Mouse (Mus musculus): Measurements from ENCODE around the gene Sfxn5.

The Sfxn5 gene

GRCm38 (mm10) chr6:85364439-85364838 lies 31.2 kb upstream of the Sfxn5 start:
- no peak for DNase-seq (ENCODE audit: low spot score in 2 of 2)

- DNase-seq (ENCODE audit: low spot score in 2 of 2), result no peak
Measured at GRCm38 (mm10) chr6:85363906-85364260, 30.7 kb upstream of the Sfxn5 start.

DNA sequence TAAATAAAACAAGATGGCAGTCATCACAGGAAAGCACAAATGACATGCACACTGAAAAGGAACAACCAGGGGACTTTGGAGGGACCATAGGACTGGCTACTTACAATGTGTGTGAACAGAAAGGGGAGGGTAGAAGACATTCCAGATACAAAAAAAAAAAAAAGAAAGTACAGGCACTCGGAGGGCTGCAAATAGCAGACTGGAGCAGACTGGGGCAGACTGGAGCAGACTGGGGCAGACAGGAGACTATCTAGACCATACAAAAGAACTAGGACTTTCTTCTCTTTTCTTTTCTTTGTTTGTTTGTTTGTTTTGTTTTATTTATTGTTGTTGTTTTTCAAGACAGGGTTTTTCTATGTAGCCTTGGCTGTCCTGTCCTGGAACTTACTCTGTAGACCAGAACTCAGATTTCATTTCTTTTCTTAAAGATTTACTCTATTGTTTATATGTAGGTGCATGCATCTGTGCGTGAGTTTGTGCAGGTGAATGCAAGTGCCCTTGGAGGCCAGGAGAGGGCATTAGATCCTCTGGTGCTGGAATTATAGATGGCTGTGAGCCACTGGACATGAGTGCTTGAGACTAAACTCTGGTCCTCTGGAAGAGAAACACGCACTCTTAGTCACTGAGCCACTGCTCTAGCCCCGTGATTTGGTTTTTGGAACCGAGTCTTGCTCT lies 30.1 kb upstream of the Sfxn5 start:
- DNase-seq (ENCODE audit: low spot score in 2 of 2), result no peak

- no peak for DNase-seq (ENCODE audit: low spot score in 2 of 2)
Measured at GRCm38 (mm10) chr6:85362610-85363009, 29.4 kb upstream of the Sfxn5 start.

DNA sequence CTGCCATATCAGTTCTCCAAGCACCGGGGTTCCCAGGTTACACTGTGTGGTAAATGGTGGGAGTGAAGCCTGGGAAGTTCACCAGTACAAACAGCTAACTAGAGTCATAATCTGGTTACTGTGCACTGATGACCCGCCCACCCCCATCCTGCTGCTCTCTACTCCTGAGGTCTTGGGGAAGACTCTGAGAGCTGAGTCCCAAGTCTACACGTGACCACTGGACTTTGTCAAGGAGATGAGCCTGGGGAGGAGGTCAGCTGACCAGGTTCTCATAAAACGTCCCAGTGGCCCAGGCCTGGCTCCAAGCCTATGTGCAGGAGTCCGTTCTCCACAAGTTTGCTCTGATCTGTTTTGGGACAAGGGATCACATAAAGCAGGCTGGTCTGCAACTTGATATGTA lies 27.1 kb upstream of the Sfxn5 start:
- no peak for DNase-seq (ENCODE audit: low spot score in 2 of 2)

- no peak for DNase-seq (ENCODE audit: low spot score in 2 of 2)
Measured at GRCm38 (mm10) chr6:85358877-85359276, 25.7 kb upstream of the Sfxn5 start.

DNA sequence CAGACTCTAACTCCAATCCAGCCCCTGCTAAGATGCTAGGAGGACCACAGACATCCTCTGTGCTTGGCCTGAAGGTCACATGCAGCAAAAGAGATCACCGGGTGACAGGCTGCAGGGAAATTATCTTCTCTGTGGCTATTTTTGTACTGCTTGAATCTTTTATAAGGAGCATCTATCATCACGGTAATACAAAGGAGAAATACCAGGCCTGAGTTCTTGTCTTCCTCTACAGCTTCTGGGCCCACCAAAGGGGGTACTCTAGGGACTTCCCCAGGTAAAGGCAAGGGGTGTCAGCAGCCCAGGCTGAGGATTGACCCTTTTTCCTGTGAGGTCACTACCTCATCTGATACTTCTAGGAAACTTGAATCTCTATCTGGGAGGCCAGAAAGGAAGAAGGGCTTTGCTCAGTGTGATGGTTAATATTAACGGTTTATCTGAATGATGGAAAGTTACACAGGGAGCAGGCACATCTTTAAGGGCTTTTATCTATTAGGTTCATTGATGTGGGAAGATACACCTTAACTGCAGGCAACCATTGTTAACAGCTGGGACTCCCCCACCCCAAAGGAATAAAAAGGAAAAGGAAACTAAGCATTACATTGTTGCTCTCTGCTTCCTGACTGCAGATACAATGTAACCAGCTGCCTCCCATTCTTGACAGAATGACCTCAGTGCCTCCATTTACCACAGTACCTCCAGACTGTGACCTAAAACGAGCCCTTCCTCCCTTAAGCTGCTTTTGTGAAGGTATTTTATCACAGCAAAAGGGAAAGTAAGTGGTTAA lies 23.7 kb upstream of the Sfxn5 start:
- no peak for DNase-seq (ENCODE audit: low spot score in 2 of 2)

DNA sequence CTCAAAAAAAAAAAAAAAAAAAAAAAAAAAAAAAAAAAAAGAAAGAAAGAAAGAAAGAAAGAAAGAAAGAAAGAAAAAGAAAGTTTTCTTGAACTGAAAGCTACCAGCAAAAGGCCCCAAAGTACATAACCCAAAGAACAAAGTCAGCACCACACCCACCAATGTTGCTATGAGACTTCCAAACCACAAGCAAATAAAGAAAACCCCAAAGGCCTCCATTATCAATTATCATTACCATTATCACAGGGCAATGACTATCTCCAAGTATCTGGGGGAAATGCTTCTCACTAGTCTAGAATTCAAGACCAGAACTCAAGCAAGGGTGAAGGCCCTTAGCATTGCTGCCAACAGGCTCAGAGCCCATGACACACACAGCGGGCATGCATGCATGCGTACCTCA lies 22.5 kb upstream of the Sfxn5 start:
- DNase-seq (ENCODE audit: low spot score in 2 of 2), result no peak

- no peak for DNase-seq (ENCODE audit: low spot score in 2 of 2)
Measured at GRCm38 (mm10) chr6:85354709-85355108, 21.5 kb upstream of the Sfxn5 start.

DNA sequence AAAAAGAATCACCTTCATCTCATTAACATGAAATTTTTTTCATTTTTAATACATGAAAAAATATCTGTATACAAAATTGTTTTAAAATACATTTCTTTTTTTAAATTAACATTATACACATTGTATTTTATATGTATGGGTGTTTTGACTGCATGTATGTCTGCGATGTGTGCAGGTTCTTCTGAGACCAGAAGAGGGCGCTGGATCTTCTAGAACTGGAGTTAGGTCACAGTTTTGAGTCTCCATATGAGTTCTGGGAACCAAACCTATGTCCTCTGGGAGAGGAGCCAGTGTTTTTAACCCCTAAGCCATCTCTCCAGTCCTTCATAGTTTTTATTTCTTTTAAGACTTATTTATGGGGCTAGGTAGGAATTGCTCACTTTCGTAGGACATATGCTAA lies 20.5 kb upstream of the Sfxn5 start:
- DNase-seq (ENCODE audit: low spot score in 2 of 2), result no peak

DNA sequence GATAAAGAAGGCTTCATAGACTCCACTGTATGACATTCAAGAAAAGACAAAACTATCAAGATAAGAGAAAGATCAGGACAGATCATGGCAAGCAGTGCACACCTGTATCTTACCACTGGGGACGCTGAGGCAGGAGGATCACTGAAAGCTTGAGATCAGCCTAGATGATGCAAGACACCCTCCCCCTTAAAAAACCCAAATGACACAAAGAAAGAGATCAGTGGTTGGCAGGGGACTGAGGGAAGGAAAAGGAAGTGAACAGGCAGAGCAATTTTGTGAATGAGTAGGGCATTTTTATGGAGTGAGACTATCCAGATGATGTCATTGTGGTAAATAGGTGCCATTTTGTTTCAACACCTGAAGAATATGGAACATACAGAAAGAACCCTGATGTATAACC lies 16.9 kb upstream of the Sfxn5 start:
- no peak for DNase-seq (ENCODE audit: low spot score in 2 of 2)

- no peak for DNase-seq (ENCODE audit: low spot score in 2 of 2)
Measured at GRCm38 (mm10) chr6:85349246-85349645, 16.0 kb upstream of the Sfxn5 start.

DNA sequence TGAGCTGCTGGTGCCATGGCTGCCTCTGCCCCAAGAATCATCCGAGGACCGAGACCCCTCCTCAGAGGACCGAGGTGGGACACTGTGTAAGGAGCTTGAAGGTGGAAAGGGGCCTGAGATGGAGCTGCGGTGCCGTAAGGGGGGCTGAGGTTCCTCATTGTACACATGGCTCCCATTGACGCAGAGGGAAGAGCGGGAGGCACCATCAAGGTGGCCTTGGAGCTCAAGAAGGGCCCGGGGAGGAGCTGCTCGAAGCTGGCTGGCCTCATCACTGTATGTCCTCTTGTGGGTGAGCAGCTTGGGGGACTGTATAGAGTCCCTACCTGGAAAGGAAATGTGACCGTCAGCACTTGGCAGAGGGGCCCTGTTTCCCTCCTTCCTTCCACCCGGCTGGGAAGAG lies 14.9 kb upstream of the Sfxn5 start:
- no peak for DNase-seq (ENCODE audit: low spot score in 2 of 2)

GRCm38 (mm10) chr6:85346028-85346634 lies 12.9 kb upstream of the Sfxn5 start:
- peak; percentile 78 to 90 for DNase-seq (ENCODE audit: low spot score in 2 of 2)

DNA sequence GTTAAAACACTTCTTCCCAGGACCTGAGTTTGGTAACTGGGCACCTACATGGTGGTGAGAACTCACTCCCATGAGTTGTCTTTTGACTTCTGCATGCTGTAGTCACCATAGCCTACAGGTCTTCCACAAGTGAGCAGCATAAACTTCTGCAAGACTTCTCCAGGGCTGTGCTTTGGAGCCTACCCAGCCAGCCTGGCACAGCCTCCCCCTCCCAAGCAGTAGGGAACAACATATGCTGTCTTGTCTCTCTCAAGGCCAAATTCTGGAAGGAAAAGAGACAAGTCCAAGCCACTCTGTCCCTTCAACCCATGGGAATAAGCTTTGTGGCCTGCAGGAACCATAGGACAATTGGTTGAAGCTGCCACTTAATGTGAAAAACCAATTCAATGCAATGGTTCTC lies 11.7 kb upstream of the Sfxn5 start:
- no peak for DNase-seq (ENCODE audit: low spot score in 2 of 2)

DNA sequence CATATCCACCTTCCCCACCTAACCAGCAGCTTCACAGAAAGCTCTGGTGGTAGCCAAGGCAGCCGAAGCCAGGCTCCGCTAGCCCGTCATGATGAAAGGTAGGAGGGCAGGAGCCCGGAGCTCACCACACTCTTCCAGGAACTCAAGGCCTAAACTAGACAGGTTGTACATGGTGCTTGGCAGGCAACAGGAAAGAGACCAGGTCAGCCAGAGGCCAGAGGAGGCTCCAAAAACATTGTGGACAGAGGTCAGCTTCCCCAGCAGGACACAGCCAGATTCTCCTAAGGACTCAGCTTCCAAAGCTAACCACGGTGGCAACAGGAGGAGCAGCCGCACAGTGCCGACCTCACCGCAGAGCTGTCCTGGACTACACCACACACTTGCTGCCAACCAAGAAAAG lies 9.8 kb upstream of the Sfxn5 start:
- no peak for DNase-seq (ENCODE audit: low spot score in 2 of 2)

- DNase-seq (ENCODE audit: low spot score in 2 of 2), result peak in 1 of 2 experiments; percentile 55
Measured at GRCm38 (mm10) chr6:85341814-85342501, 8.7 kb upstream of the Sfxn5 start.

- no peak for DNase-seq (ENCODE audit: low spot score in 2 of 2)
Measured at GRCm38 (mm10) chr6:85340184-85340583, 7.0 kb upstream of the Sfxn5 start.

DNA sequence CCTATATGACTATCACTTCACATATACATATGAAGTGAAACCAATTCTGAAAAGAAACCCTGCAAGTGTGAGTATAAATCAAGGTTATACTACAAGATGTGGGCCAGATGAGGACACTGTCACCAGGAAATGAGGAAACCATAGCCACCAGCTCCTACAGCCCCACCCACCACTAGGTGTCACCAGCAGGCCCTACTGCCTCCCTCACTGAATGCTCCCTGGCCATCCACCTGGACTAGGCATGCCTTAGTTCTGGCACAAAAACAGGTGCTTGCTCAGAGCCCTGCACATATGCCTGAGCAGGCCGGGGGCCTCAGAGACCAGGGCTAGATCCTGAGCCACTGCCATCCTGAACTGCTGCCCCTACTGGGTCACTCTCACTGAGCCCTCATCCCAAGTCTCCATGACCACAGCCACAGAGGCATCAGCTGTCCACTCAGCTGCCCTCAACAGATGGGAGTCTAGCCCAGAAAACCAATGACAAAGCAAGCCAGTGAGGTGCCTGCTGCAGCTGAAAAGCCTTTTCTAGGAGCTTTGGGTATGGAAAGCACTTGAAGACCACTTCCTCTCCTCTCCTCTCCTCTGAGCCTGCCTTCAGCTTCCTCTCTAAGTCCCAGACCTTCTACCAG lies 6.2 kb upstream of the Sfxn5 start:
- DNase-seq (ENCODE audit: low spot score in 2 of 2), result peak; percentile 49 to 80

GRCm38 (mm10) chr6:85336944-85337343 lies 3.7 kb upstream of the Sfxn5 start:
- DNase-seq (ENCODE audit: low spot score in 2 of 2), result no peak

- no peak for DNase-seq (ENCODE audit: low spot score in 2 of 2)
Measured at GRCm38 (mm10) chr6:85335352-85335751, 2.1 kb upstream of the Sfxn5 start.

DNA sequence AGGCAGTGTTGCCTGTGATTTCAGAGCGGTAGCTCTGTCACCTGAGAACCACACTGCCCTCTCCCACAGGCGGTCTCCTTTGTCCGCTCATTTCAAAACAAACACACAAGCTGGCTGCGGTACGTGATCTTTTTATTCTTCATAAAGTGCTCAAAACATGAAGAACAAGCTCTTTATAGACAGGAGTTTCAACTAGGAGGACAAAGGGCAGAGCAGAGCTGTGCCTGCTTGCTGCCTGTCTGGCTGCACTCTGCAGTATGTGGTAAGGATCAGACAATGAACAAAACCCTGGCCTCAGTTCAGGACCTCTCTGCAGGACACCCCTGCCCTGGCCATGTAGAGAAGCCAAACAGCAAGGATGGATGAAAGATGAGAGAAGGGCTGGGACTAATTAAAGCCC lies 1.6 kb upstream of the Sfxn5 start:
- DNase-seq (ENCODE audit: low spot score in 2 of 2), result peak in 1 of 2 experiments; percentile 55
